Mouse (Mus musculus) bone marrow macrophage, adult 2 months (primary cell): ENCODE results near the gene Slc15a4.

ENCODE experiments used
- CTCF ChIP-seq: IDR thresholded peaks from 2 replicates; pipeline ENCODE4 v1.5.1; 2012; ENCODE audit warnings: low read depth, mild to moderate bottlenecking, low read length, moderate library complexity
- POLR2A ChIP-seq: IDR thresholded peaks from 2 replicates; pipeline ENCODE4 v1.6.1; 2012; ENCODE audit warnings: mild to moderate bottlenecking, low read depth, low read length, borderline replicate concordance

- no peak for TF ChIP-seq POLR2A
- TF ChIP-seq CTCF, result no peak
These were observed 27.6 kb upstream of the Slc15a4 start for GRCm38 (mm10) chr5:127660267-127660666.
